Mouse (Mus musculus) adrenal gland, postnatal 36 days (tissue): Measurements from ENCODE around the gene Cfap61. TPM values are rescaled to one million over a fixed set of nuclear protein-coding genes. Genes with fewer than 3 reads are reported as not detected.

Experiments
- DNase-seq, 2 experiments: peaks; one replicate each; pipeline ENCODE4 v3.0.0; 2021; ENCODE audit warnings: mixed read lengths in 1 of 2
- total RNA-seq, 2 experiments: library from RNA; stranded (reverse); gene quantifications; 2 replicates each; pipeline ENCODE4 v1.2.3; 2021

Cfap61 gene
- total RNA-seq, 2 experiments from 2014 or later, result 21.3 to 27.2 TPM

DNA sequence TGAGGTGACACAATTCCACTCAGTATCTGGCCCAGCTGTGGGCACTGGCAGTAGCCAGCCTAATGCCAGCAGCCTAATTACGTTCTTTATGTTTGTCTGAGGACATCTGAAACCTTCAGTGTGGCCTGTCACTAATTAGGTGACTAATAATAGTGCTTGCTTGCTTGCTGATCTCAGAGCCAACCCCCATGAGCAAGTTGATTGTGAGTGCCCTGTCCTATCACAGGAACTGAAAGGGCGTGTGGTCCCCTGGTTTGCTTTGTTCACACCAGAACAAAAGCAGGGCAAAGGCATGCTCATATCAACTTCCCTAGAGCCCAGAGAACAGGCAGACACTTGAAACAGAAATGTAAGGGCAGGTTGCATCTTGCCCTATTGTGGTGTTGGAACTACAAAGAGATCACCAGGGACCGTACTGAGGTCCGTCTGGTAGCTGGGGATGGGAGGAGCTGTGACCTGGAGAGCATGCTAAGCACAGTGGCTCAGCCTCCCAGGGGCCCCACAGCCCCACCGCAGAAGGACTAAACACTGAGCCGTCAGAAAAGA, 148.8 kb downstream of the Cfap61 start:
- DNase-seq, result no peak

DNA sequence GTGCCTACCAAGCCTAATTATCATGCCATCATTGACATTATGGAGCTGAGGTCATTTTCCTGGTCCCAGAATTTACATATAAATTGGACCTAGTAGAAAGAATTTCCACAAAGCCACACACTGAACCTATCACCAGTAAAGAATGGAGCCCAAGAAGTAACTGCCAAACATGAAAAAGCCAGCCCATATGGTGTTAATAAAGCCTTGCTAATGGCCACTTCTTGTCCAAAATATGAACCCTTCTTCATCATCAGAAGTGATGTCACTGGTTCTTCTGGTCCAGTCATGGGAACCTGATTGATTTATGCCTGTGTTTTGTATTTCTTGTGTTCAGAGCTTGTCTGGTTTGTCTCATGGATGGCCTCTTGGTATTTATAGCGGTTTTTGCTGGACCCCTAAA, 152.8 kb downstream of the Cfap61 start:
- no peak for DNase-seq

DNA sequence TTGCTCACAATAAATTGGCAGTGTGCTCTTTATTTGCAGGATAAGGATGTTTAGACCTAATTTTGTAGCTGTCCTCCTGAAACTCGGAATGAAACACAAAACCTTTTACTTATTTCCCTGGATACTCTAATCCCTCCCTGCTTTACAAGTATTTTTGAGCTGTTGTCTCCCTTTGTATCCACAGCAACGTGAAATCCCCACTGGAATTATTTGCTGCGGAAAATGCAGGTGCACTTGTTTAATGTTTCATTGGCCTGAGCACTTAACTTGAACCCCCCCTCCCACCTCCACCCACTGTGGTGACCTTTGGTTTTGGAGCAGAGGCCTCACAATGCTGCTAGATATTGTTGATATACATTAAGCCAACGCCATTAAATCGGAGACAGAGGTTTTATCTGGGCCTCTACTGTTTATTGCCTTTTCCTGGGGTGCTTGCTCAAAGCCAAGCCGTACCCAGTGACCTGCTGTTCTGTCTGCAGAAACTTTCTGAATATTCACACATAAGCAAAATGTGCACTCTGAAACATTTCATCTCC, 154.6 kb downstream of the Cfap61 start:
- DNase-seq, result no peak

DNA sequence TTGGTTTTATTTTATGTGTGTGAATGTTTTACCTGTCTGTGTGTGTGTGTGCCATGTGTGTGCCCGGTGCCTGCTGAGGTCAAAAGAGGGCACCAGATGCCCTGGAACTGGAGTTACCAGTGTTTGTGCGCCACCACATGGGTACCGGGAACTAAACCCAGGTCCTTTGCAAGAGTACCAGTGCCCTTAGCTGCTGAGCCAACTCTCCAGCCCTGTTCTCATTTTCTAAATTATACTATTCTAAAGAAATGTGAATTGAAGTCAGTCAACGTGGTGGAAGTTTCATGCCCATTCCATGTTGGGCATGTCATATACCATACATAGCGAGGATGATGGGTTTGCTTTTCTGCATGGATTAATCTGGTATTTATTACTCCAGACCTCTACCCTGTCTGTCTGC, 162.9 kb downstream of the Cfap61 start:
- DNase-seq, result no peak

DNA sequence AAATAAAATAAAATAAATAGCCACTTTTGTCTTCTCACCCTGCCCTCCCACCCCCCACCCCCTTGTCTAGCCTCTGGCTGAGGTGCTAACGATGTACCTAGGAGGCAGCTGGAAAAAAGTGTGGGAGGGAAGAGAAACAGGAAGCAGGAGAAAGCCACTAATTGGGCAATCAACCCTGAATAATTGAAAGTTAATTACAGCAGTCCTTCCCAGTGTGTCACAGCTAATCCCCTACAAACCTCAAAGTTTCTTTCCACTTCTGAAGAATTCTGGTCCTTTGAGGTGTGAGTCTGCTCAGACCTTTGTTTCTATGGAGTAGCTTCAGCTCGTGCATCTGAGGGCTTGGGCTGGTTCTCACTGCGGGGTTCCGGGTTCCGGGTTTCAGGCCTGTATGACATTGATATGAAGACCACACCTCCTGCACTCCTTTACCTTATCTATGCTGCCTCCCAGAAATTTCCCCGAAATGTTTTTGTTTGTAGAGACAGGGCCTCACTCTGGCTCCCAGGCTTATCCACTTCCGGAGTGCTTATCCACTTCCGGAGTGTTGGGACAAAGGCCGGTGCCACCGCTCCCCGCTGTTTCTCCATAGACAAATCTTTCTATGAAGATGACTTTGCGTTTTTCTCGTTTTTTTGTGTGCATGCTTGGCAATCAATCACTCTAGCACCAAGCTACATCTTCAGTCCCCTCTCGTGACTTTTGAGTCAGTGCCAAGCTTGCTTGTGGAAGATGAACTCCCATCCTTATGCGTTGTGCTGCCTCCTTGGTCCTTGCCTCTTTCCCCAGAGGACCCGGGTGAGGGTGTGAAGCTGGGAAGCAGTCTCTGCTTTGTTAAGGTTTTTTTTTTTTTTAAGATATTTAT, 164.5 kb downstream of the Cfap61 start:
- DNase-seq, result no peak

DNA sequence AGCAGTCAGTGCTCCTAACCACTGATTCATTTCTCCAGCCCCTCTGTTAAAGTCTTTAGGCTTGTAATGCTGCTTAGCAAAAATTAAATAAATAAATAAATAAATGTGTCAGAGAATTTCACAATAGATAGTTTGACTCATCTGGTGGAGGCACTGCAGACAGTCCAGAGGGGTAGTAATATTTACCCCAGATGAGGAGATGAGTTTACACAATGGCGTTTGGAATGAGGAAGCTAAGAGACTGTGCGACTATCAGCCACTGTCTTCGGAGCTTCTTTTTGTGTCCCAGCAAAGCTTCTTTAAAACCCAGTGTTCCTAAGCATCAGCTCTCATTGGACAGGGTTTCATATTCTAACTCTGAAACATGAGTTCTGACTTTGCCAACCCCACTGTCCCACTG, 165.3 kb downstream of the Cfap61 start:
- DNase-seq, result no peak

DNA sequence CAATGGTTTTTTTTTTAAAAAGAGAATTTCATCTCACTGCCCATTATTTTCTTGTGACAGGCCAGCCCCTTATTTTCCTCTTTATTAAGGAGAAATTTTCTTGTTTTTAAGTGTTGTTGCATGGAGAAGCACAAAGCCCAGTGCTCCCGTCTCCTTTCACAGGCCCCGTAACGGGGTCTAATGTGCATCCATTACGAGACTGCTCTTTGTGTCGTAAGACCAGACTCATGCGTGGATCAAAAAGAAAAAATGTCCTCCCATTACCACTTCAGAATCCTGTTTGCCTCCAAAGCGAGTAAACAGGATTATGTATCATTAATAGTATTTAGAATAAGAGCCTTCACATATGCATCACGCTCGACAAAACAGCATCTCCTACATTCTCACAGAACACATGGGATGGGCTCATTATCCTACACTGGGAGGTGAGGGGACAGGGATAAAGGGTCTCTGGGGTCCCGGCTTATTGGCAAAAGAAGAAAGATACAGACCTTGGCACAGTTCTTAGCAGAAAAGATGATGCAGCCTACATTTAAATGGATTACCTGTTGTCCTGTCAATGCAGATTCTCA, 166.0 kb downstream of the Cfap61 start:
- no peak for DNase-seq

DNA sequence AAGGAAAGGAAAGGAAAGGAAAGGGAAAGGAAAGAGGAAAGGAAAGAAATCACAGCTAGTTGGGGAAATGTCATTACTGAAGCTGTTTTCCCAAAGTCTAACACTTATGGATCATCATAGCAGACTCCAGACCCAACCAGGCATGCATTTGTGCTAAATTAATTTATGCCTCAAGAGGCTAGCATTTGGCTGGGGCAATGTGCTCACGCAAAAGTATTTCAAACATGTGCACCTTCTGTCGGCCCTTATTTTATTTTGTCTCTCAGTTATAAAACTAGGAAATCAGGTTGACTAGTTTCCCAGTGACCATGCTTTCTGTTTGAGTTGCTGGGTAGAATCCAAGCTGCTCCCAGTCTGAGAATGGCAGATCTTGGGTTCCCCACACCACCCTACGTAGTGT, 168.0 kb downstream of the Cfap61 start:
- no peak for DNase-seq

DNA sequence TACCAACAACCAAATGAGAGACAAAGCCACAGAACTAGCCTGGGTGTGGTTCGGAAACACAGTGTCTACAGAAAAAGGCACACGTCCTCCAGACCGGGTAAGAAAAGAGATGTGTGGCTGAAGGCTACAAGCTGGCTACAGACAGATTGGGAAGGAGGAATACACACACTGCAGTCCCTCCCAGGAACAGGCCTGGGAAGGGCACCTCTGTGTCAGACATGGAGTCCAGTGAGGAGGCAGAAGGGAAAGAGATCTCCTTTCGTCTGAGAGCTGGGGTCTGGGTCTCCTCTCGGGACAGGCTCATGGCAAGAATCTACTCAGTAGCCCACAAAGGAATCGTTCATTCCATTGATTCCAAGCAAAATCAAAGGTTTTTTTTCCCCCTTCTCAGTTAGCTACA, 170.8 kb downstream of the Cfap61 start:
- DNase-seq, result no peak

DNA sequence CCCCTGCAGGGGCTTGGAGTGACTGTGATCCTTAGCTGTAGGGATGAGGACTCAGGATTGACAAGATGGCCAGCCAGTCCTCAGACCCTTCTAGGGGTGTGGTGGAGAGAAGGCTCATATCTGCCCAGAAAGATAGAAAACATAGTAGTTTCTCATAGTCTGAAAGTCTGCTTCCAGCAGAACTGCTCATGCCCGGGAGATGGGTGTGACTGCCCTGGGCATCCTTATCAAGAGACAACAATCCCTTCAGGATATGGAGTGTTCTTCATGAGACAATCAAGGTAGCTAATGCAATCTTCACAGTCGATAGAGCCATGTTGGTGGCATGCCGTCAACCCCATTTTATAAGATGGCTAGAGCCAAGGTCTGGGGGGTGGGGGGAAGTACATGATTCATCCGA, 173.4 kb downstream of the Cfap61 start:
- DNase-seq, result no peak

DNA sequence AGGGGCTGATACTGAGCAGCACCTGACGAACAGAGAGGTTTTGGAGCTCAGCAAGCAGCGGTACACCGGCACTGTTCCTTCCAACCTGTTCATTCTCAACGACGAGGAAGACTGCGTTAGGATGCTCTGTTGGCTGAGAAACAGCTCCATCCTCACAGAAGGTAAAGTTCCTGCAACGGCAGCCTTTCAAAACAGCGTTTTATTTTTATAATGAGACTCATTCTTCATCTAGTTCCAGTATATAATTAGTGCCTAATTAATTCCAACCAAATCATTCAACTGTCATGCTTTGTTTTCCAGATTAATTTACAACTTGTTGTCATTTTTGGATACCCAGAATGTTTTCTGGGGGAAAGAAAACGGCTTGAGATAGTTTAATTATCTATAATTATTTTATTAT, 175.3 kb downstream of the Cfap61 start:
- DNase-seq, result no peak

DNA sequence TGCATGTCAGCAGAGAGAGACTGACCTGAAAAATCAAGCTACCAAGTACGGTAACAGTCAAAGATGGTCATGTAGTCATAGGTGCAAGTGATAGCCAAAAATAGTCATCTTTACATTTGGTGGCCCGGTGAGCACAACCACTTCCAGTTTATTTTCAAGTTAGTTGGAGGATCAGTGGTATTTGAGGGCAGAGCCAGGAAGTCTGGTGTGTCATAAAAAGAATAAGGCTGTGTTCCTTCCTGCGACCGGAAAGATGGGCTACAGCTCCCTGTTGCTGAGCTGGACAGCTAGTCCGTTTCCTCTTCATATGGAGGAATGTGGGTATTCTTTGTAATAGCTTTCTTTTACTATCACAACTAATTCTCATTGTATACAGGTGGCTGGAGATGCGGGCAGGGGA, 181.7 kb downstream of the Cfap61 start:
- DNase-seq, result no peak

DNA sequence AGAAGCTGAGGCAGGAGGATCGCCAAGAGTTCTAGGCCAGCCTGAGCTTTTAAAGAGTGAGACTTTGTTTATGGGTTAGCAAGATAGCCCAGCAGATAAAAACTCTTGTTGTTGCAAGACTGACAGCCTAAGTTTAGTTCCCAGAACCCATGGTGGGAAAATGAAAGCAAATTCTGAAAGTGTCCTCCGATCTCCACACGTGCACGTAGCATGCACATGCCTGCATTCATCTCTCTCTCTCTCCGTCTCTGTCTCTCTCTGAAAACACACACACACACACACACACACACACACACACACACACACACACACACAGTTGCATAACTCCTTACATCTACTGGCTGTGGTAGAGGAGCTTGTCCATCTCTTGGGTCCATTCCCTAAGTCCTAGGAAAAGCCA, 182.1 kb downstream of the Cfap61 start:
- no peak for DNase-seq

DNA sequence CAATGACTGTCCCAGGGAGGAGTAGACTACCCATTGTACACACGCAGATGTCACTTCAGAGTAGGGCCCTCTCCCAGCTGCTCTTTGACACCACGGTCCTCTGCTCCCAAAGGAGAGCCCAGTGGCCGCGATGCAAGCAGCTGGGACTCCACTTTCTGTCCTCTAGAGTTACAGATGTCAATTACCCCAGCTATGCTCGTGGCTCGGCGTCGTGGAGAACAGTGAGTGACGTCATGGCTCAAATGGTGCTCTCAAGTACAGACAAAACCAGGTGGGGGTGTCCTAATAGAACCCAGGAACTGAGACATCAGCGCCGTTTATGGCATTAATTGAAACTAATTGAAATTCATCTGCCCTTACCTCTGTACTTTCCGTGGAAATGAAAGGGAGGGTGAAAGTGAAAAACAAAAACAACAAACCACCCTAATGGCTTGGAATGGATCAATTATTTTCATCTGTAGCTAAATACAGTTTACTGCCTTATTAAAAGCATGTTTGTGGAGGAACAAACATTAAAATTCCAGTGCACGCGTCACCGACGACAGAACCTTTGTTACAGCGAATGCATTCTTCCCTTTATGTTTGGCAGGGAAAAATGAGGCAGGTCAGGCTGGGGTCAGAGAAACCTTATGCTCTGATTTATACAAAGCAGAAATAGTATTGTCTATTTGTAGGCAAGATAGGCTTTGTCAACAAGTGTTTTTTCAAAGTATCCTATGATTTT, 182.8 kb downstream of the Cfap61 start:
- DNase-seq, result no peak

DNA sequence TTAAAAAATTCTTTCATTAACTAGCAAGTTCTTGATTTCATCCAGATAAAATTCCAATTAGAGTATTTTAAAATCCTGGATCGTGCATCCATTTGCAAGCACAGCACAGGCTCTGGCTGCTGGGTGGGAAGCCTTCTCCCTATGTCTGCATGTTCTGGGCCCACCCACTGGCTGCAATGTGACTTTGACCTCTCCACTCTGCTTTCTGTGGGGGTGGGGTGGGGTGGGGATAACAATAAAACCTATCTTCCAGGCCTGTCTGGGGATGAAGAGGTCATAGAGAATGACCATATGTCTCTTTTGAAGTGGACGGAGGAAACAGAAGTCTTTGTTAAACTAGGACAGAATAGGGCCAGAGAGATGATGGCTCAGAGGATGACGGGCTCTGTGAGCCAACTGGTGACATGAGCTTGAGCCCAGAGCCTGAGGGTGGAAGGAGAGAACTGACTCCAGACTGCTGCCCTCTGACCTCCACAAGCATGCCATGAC, 183.4 kb downstream of the Cfap61 start:
- no peak for DNase-seq

DNA sequence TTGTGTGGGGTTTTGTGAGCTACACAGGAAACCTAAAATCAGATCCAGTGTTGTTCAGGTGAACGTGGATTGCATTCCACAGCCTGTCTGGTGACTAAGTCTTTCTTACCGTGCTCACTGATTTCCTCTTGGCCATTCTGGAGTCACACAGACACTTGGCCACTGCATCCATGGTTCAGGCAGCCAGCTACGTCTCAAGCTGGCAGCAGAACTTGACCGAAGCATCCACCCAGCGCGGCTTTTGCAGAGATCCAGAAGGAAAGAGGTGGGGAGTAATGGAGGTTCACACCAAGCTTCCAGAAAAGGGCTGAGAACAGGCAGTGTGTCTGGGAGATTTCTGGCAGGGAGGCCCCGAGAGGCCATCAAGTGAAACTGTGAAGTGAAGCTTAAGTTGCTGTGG, 187.0 kb downstream of the Cfap61 start:
- DNase-seq, result no peak

DNA sequence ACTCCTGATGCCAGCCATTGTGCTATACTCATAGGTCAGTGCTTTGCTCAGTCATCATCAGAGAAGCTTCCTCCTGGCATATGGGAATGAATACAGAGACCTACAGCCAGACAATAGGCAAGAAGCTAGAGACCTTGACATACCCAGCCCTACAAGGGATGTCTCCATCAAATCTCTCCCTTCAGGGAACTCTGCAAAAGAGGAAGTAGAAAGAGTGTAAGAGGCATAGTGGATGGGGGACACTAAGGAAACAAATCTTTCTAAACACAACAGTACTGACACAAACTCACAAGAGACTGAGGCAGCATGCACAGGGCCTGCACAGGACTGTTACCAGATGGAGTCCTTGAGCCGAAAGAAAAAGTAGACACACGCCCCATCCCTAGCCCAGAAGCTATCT, 190.5 kb downstream of the Cfap61 start:
- no peak for DNase-seq

DNA sequence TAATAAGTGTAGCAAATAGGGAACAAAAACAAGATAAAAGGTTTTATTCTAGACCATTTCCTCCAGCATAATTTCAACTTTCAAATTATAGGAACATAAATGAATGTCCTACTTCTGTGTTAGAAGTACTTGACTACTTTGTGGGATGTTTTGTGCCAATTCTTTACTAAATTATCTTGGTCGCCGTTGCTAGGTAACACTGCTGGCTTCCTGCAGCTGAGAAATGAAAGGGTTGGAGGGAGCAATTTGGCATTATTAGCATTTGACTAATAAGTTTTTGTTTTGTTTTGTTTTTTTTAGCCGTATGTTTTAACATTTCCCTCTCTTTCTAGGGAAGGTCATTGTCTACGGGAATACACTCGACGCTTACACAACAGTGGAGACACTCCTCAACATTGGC, 194.0 kb downstream of the Cfap61 start:
- no peak for DNase-seq

DNA sequence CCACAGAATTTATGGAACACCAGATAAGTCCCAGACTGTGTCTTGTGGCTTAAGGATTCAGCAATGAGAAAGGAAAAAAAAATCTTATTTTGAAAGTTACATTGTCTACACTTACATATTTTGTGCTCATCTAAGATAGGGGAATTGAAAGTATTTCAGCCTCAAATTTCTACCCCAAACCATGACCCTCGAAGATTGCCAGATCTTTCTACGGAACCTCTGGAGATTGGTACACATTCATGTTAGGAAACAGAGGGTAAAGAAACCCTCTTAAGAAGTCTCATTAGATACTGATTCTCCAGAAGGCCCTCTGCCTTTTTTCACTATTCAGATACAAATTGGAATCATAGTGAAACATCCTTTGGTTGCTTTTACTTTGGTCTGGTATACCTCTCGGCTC, 195.9 kb downstream of the Cfap61 start:
- no peak for DNase-seq

DNA sequence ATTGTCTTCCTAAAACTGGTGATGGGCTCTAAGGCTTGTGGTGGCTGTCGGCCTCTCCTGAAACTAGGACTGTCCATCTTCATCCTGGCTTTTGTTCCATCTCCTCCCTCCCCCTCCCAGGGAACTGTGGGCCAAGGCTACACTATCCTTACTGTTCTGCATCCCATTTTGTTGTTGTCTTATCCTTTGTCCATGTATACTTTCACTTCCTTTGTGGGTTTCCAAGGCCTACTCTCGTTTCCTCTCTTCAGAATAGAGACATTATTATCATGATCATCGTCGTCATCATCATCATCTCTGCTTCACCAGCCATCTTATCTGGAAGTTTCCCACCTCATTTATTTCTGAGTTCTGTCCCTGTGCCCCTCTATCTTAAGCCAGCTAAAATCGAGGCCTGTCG, 199.7 kb downstream of the Cfap61 start:
- DNase-seq, result no peak

DNA sequence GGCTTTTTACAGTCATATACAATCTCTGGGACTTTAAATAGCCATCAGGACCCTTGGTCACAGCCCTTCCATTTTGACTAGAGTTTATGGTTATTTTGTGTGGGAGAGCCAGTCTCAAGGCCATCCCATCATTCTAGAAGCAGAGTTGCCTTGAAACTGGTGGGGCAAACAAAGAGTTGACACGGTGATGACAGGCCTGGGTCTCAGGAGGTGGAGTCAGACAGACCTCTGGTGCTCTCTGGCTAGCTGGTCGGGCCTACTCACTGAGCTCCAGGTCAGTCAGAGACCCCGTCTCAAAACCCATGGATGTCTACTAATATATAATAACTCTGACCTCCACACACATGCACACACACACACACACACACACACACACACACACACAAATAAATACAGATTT, 206.1 kb downstream of the Cfap61 start:
- DNase-seq, result no peak

DNA sequence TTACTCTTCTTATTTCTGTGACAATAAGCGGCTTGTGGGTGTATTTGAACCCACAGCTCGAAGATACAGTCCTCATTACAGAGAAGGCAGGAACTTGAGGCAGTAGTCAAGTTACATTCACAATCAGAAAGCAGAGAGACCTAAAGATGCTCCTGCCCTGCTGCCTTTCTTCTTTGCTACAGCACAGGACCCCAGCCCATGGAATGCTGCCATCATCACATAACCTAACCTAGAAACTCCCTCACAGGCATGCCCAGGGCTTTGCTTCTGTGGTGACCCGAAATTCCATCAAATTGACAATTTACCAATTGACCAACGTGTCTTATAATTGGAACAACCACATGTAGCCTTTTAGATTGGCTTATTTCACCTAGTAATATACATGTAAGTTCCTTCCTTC, 212.7 kb downstream of the Cfap61 start:
- no peak for DNase-seq

DNA sequence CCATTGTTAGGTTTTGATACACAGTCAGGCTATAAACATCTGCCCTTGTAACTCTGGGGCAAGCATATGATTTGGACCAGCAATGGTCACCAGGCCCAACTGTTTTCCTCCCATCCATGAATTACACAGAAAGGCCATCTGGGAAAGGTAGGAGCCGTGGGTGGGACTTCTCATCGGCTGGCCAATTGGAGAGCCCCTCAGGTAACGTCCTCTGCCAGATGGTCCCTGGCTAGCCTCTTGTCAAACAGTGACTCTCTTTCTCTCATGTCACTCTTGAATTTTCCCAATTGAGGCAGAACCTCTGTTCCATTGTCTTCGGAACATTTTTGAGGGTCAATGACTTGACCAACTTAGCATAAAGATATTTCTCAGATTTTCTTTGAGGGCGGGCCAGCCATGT, 213.2 kb downstream of the Cfap61 start:
- no peak for DNase-seq
